ENCODE assay signal across 18 mouse cellular contexts in genomic region chr11:74929111-74929510, GRCm38 (mm10).
"Had no signal": no experiment of that assay in that cellular context is flagged by ENCODE, and none has a peak within 500 bp of the region (broad histone marks: within the 10 kb centered on the region; RNA-seq: fewer than 3 reads in every experiment).

No protein-coding gene starts in this region.

- H3K4me3 ChIP-seq: midbrain, embryonic 10.5 days; midbrain, embryonic 12.5 days; myocyte; neural tube, embryonic 13.5 days; neural tube, embryonic 15.5 days had no signal

- H3K27me3 ChIP-seq: midbrain, embryonic 12.5 days; neural tube, embryonic 13.5 days; neural tube, embryonic 15.5 days had no signal

- H3K27ac ChIP-seq: midbrain, embryonic 10.5 days; midbrain, embryonic 12.5 days; neural tube, embryonic 13.5 days; neural tube, embryonic 15.5 days had no signal

- DNase-seq: lung, adult 18-20 months; lung, embryonic 14.5 days; lung, postnatal 10 days; lung, postnatal 4 days; midbrain, embryonic 14.5 days; retina, postnatal 1 day; right cerebral cortex, adult 18-20 months; right cerebral cortex, postnatal 25 days; right cerebral cortex, postnatal 4 days; spleen, adult 18-20 months; thymus, adult 18-20 months; thymus, postnatal 14 days; thymus, postnatal 36 days had no signal
